Mouse (Mus musculus): ENCODE data around the gene Rora. TPM values are rescaled to one million over a fixed set of nuclear protein-coding genes. Genes with fewer than 3 reads are reported as not detected.

Rora gene
- polyA plus RNA-seq, 1 experiment from 2014 or later = 8.9 TPM

DNA sequence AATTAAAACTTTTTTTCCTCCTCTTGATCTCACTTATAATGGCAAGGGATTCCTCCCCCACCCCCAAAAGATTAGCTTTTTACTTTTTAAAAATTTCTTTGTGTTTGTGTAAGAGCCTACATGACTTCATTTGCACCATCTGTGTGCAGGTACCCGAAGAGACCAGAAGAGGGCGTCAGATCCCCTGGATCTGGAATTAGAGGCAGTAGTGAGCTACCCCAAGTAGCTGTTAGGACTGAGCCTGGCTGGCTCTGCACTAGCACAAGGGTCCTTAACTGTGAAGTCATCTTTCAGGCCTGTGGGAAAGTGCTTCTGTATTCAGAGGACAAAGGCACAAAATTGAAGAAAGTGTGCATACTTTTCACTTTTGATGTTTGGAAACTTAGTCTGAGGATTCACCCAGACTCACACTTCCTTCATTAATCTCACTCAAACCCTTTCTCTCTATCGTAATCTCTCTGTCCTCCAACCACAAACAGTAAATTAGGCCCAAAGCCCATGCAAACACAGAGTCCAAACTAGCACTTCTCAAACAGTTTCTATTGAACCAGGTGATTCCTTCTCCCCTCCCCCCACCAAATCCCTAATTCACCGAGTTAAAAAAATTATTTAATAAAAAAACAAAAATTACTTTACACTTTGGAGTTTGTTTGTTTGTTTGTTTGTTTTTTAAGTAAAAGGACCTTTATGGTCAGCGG, 246.1 kb downstream of the Rora start:
- Histone ChIP-seq H3K27ac (no peak overlapping the region), H3K4me3 (replicated peaks) (no peak overlapping the region), H3K4me2 (no peak overlapping the region), H3K36me3 (no peaks in the 10 kb centered on the region), H3K27me3 (no peaks in the 10 kb centered on the region), H3K9me3 (replicated peaks) (no peaks in the 10 kb centered on the region), H3K9ac (no peak overlapping the region), H3K4me1 (peaks cover 13% of the 10 kb centered on the region)
- no peak for ATAC-seq (replicated peaks; ENCODE audit: low FRiP score)
- 80% methylated on average over 5 of the region's 5 CpGs for WGBS

DNA sequence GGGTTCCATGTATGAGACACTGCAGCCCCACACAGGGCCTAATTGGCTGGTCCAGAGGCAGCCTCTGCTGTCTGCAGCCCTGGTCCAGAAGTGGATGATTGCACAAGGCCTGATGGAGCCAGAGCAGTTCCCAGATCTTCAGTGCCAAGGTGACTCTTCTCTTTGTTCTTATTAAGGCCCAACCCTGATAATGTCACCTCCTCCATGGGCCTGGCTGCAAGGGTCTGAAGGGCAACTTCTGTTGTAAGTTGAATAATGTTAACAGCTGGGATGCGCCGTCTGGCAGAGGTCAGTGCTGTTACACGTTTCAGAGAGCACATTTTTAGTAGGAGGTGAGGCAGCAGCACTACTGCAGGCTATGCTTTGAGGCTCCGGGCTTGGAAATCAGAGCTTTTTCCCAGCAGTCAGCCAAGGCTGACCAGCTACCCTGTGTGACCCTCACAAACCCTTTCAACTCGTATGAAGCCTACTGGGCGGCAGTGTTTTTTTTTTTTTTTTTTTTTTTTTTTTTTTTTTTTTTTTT, 252.8 kb downstream of the Rora start:
- H3K4me2 ChIP-seq = no peak overlapping the region
- WGBS = 42% methylated on average over 6 of the region's 6 CpGs
- no peaks in the 10 kb centered on the region for H3K36me3 ChIP-seq
- H3K9me3 ChIP-seq (replicated peaks) = no peaks in the 10 kb centered on the region
- 0 out of 2 replicates have a peak overlapping the region, but pooled peaks have one; percentile 22 for H3K27ac ChIP-seq
- H3K9ac ChIP-seq = no peak overlapping the region
- no peak overlapping the region for H3K4me3 ChIP-seq (replicated peaks)
- H3K4me1 ChIP-seq = peaks cover 26% of the 10 kb centered on the region
- ATAC-seq (replicated peaks; ENCODE audit: low FRiP score) = peak; percentile 46; the same call in 1 of the 2 replicates
- H3K27me3 ChIP-seq = no peaks in the 10 kb centered on the region

DNA sequence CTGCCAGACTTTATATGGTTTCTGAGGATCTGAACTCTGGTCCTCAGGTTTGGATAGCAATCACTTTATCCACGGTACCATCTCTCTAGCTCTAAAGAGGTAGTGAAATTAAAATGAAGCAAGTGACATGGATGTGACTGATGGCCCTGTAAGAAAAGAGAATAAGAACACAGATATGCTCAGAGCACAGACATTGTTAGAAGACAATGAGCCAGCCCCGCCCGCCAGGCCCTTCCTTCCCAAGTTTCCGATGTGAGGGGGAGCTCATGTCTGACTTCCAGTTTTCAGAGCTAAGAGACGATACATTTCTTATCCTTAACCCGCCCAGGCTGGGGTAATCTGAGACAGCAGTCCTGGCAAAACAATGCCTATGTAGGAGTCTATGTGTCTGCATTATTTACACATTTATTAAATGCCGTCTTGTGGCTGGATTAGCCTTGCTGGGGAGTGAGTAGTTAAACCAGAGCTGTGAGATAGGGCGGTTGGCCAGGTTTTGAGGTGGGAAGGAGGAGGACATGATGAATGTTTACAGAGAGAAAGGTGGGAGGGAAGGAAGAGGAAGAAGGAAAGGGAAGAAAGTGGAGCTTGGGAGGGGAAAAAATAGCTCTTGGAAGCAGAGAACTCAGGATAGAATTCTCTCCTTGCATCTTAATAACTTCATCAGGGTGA, 259.0 kb downstream of the Rora start:
- 33% methylated on average over 8 of the region's 8 CpGs for WGBS
- peak; percentile 36 for ATAC-seq (replicated peaks; ENCODE audit: low FRiP score)
- Histone ChIP-seq H3K27me3 (no peaks in the 10 kb centered on the region), H3K27ac (peak overlapping the region; percentile 9; the same call in 1 of the 2 replicates), H3K4me3 (replicated peaks) (no peak overlapping the region), H3K36me3 (no peaks in the 10 kb centered on the region), H3K9me3 (replicated peaks) (no peaks in the 10 kb centered on the region), H3K9ac (no peak overlapping the region), H3K4me1 (peaks cover 20% of the 10 kb centered on the region), H3K4me2 (no peak overlapping the region)

DNA sequence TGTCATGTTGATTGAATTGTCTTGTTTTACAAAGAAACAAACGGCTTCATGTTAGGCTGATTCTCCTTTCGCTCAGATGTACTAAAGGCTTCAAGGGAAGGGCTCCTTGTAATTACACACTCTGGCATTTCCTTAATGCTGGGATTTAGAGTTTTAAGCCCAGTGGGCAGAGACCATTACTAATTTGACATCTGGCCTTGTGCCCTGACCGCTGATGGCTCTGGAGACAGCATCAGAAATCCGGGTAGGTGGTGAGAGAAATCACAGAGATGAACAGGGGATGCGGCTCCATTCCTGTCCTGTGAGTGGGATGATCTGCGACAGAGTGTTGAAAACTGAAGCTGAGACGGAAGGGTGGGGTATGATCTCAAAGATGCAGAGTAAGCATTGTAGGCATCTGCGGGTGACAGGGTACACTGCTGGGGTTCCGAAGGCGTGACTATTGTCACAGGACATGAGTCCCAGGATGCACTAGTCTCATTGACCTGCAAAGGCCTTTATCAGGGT, 259.7 kb downstream of the Rora start:
- no peak overlapping the region for H3K9ac ChIP-seq
- H3K9me3 ChIP-seq (replicated peaks) = no peaks in the 10 kb centered on the region
- peaks cover 20% of the 10 kb centered on the region for H3K4me1 ChIP-seq
- H3K27ac ChIP-seq = peak overlapping the region; percentile 9
- H3K27me3 ChIP-seq = no peaks in the 10 kb centered on the region
- ATAC-seq (replicated peaks; ENCODE audit: low FRiP score) = no peak
- no peaks in the 10 kb centered on the region for H3K36me3 ChIP-seq
- 59% methylated on average over 10 of the region's 10 CpGs for WGBS
- no peak overlapping the region for H3K4me2 ChIP-seq
- H3K4me3 ChIP-seq (replicated peaks) = no peak overlapping the region

DNA sequence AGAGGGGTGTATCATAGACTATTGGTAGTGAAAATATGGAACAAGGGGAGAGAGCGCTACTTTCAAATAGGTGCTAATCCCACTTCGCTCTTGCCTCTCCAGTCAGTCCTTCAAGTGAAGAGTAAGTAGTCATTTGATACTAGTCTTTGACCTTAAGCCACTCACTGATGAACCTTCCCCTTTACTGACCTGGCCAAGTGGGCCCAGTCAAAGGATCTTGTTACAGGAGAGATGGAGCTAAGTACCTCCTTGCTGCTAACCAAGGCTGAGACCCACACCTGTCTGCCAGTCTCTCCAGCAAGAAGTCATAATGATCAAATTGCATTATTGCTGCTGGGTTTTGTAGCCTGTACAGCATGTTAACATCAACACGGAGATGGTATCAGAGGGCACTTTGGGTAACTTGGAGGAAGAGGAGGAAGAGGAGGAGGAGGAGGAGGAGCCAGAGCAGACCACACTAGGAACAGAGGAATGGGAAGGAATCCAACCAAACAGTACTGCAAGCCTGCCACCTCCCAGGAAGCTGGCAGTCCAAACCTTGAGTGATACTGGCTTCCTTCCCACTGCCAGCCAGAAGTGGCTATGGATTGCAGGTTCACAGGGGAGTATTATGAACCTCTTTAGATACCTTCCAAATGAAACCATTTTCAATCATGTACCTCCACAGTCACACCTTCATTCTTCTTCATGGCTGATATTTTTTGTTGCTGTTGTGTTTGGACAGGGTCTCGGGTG, 261.1 kb downstream of the Rora start:
- Histone ChIP-seq H3K27ac (no peak overlapping the region), H3K9me3 (replicated peaks) (no peaks in the 10 kb centered on the region), H3K27me3 (no peaks in the 10 kb centered on the region), H3K4me2 (no peak overlapping the region), H3K9ac (no peak overlapping the region), H3K36me3 (no peaks in the 10 kb centered on the region), H3K4me1 (peaks cover 20% of the 10 kb centered on the region), H3K4me3 (replicated peaks) (no peak overlapping the region)
- 76% methylated on average over 4 of the region's 4 CpGs for WGBS
- no peak for ATAC-seq (replicated peaks; ENCODE audit: low FRiP score)

DNA sequence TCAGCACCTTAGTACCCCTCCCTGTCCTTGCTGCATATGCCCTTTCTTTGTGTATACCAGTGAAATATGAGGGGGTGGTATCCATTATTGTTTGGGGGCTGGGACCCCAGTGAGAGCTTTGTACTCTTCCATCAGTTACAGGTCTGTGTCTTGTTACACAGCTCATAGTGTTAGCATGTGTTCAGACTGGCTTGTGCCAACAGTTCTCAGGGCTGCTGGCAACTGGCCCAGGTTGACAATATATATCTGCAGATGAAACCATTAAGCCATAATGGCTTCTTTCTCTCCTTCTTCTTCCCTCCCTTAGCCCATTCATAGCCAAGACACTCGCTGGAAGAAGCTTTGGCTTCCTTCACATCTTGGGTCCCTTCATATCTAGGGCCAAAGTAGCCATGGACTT, 263.2 kb downstream of the Rora start:
- H3K27me3 ChIP-seq = no peaks in the 10 kb centered on the region
- H3K36me3 ChIP-seq = no peaks in the 10 kb centered on the region
- no peak overlapping the region for H3K4me2 ChIP-seq
- H3K9me3 ChIP-seq (replicated peaks) = no peaks in the 10 kb centered on the region
- no peak overlapping the region for H3K9ac ChIP-seq
- H3K27ac ChIP-seq = no peak overlapping the region
- 70% methylated on average over 1 of the region's 1 CpGs for WGBS
- ATAC-seq (replicated peaks; ENCODE audit: low FRiP score) = no peak
- H3K4me1 ChIP-seq = peaks cover 20% of the 10 kb centered on the region
- H3K4me3 ChIP-seq (replicated peaks) = no peak overlapping the region

DNA sequence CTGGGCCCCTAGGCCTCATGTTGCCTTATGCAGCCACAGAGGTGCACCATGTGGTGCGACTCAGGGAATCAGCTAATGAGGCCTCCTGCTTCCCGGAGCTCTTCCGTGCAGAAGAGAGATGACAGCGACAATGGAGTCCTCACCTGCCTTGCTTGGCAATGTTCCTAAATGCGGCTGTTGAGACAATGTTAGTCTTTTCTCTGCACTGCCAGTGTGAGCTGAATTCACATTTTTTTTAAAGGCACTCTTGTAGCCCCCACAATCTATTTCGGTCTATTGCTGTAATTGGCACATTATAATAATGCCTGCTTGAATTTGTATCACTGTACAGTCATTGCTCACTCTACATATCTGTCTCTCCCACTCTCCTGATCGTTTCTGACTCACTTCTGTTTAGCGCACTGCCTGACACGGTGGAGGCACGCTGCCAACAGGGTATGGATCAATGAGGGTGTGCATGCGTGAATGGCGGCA, 269.6 kb downstream of the Rora start:
- no peak overlapping the region for H3K4me2 ChIP-seq
- H3K9ac ChIP-seq = no peak overlapping the region
- H3K9me3 ChIP-seq (replicated peaks) = no peaks in the 10 kb centered on the region
- H3K4me3 ChIP-seq (replicated peaks) = no peak overlapping the region
- no peak for ATAC-seq (replicated peaks; ENCODE audit: low FRiP score)
- H3K36me3 ChIP-seq = no peaks in the 10 kb centered on the region
- WGBS = 89% methylated on average over 12 of the region's 12 CpGs
- H3K4me1 ChIP-seq = no peaks in the 10 kb centered on the region
- no peak overlapping the region for H3K27ac ChIP-seq
- H3K27me3 ChIP-seq = no peaks in the 10 kb centered on the region

DNA sequence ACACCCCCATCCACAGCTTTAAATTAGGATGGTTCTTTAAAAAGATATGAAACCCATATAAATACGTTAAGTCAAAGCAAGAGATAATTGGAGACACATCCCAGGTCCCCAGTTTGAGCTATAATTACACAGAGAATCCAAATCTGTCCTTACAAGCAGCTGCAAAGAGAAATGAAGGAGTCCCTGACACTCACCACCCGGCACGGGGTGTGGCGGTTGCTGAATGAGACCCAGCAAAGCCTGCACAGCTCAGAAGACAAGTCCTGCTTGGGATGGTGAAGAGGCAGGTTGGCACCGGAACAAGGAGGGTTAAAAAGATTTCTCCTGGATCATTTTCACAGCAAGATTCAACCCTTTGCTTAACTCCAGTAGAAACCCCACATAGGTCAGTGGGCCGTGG, 272.8 kb downstream of the Rora start:
- Histone ChIP-seq H3K4me2 (no peak overlapping the region), H3K9me3 (replicated peaks) (no peaks in the 10 kb centered on the region), H3K4me1 (no peaks in the 10 kb centered on the region), H3K27me3 (no peaks in the 10 kb centered on the region), H3K27ac (no peak overlapping the region), H3K4me3 (replicated peaks) (no peak overlapping the region), H3K36me3 (no peaks in the 10 kb centered on the region), H3K9ac (no peak overlapping the region)
- ATAC-seq (replicated peaks; ENCODE audit: low FRiP score) = no peak
- 92% methylated on average over 6 of the region's 6 CpGs for WGBS

DNA sequence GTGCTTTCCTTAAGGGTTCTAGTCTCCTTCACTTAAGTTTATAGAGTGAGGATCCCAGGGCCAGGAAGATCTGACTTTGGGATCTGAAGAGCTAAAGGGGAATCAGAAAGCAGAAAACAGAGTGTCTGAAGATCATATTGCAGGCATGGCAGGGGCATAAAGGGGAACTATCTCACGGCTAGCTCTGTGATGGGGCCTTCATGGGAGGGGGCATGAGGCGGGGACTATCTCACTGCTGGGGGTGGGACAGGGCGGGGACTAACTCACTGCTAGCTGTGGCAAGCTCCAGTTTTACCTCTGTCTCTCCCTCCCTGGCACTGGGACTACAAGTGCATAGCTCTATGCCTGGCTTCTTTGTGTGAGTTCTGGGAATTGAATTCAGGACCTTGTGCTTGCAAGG, 279.6 kb downstream of the Rora start:
- ATAC-seq (replicated peaks; ENCODE audit: low FRiP score) = no peak
- H3K27me3 ChIP-seq = no peaks in the 10 kb centered on the region
- H3K4me2 ChIP-seq = no peak overlapping the region
- no peak overlapping the region for H3K9ac ChIP-seq
- H3K4me3 ChIP-seq (replicated peaks) = no peak overlapping the region
- no peaks in the 10 kb centered on the region for H3K9me3 ChIP-seq (replicated peaks)
- no peak overlapping the region for H3K27ac ChIP-seq
- no peaks in the 10 kb centered on the region for H3K36me3 ChIP-seq
- no peaks in the 10 kb centered on the region for H3K4me1 ChIP-seq
- 52% methylated on average over 3 of the region's 3 CpGs for WGBS

DNA sequence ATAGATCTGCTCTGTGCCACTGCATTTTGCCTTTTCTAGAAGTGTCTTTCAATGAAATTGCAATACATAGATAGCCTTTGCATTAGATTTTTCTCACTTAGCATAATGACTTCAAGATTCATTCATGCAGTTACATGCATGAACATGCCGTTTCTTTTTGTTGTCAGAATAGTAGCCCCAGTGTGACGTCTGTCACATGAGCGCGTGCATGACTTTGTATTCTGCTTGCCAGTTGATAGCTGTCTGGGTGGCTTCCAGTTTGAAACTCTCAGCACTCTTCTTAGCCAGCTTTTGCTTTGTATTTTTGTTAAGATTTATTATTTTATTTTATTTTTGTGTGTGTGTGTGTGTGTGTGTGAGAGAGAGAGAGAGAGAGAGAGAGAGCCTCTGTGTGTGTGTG, 280.7 kb downstream of the Rora start:
- H3K27ac ChIP-seq = no peak overlapping the region
- no peak overlapping the region for H3K9ac ChIP-seq
- no peak overlapping the region for H3K4me2 ChIP-seq
- H3K27me3 ChIP-seq = no peaks in the 10 kb centered on the region
- no peaks in the 10 kb centered on the region for H3K36me3 ChIP-seq
- H3K4me3 ChIP-seq (replicated peaks) = no peak overlapping the region
- no peaks in the 10 kb centered on the region for H3K9me3 ChIP-seq (replicated peaks)
- WGBS = 90% methylated on average over 4 of the region's 4 CpGs
- H3K4me1 ChIP-seq = no peaks in the 10 kb centered on the region
- no peak for ATAC-seq (replicated peaks; ENCODE audit: low FRiP score)

DNA sequence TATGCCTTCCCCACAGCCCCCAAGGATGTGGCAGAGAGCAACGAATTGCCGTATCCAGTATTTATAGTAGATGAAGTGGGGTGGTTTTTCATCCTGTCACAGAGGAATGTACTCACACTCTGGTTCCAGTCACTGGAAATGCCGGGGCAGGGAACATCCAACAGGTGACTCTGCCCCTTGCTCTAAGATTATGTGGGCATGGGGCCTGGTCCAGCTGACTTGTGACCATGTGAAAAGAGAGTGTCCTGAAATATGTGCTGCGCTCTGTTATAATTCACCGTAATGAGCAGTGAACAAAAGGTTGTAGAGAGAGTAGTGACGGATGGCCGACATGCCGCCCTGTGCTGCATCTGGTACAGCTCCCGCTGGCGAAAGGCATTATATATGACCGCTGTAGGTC, 282.0 kb downstream of the Rora start:
- 51% methylated on average over 11 of the region's 11 CpGs for WGBS

DNA sequence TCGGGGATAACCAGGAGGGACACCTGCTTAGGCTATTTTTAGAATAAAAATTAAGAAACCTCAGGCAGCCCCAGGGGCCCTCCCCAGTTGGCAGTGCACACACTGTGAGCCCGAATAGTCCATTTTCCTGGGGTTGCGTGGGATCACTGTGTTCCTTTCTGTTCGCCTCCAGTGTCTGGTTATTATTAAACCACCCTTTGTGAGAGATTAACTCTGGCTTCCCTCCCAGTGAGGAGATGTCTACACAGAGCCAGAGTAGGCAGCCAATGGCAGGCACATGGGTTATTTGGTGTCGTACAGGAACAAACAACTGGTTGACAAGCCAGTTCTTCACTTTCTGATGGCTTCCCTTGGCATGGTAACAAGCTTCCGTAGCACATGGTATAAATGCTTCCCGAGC, 287.5 kb downstream of the Rora start:
- 0 out of 2 replicates have a peak, but pooled peaks cover 3% of the 10 kb centered on the region for H3K4me1 ChIP-seq
- H3K4me2 ChIP-seq = peak overlapping the region; percentile 10; the same call in 1 of the 2 replicates
- ATAC-seq (replicated peaks; ENCODE audit: low FRiP score) = peak; percentile 81
- H3K36me3 ChIP-seq = no peaks in the 10 kb centered on the region
- no peak overlapping the region for H3K4me3 ChIP-seq (replicated peaks)
- no peaks in the 10 kb centered on the region for H3K27me3 ChIP-seq
- no peaks in the 10 kb centered on the region for H3K9me3 ChIP-seq (replicated peaks)
- H3K27ac ChIP-seq = peak overlapping the region; percentile 61
- WGBS = 70% methylated on average over 7 of the region's 7 CpGs
- no peak overlapping the region for H3K9ac ChIP-seq

More for the DNA sequence above, 282.0 kb downstream of the Rora start:
- Histone ChIP-seq H3K36me3 (no peaks in the 10 kb centered on the region), H3K4me1 (no peaks in the 10 kb centered on the region), H3K4me2 (no peak overlapping the region), H3K4me3 (replicated peaks) (no peak overlapping the region), H3K27ac (no peak overlapping the region), H3K9me3 (replicated peaks) (no peaks in the 10 kb centered on the region), H3K9ac (no peak overlapping the region), H3K27me3 (no peaks in the 10 kb centered on the region)
- ATAC-seq (replicated peaks; ENCODE audit: low FRiP score) = no peak
